Mouse (Mus musculus): ENCODE data around the gene Tpcn2.

Gene Tpcn2

GRCm38 (mm10) chr7:145147973-145148698 lies 135.7 kb downstream of the Tpcn2 start:
- DNase-seq, result no peak

GRCm38 (mm10) chr7:145146252-145146930 lies 137.4 kb downstream of the Tpcn2 start:
- no peak for DNase-seq

- no peak for DNase-seq
Measured at GRCm38 (mm10) chr7:145143502-145144070, 140.2 kb downstream of the Tpcn2 start.

GRCm38 (mm10) chr7:145140656-145141055 lies 143.2 kb downstream of the Tpcn2 start:
- DNase-seq, result no peak

- DNase-seq, result no peak
Measured at GRCm38 (mm10) chr7:145139576-145139975, 144.2 kb downstream of the Tpcn2 start.

DNA sequence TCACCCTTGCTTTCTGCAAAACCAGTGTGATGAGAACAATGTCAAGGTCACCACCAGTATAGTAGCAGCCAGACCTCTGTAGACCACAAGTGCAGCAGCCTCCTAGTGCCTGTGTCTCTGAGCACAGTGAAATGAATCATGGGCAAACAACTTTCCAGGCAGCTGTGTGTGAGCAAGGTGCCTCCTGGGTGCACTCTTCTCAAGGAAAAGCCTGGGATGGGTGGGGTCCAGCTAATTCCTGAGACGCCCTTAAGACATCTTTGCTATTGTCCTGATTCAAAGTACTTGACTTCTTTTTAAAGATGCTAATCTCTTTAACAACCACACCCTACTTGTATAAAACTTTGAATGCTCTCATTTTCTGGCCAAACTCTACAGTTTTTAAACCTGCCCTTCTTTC lies 144.7 kb downstream of the Tpcn2 start:
- no peak for DNase-seq

DNA sequence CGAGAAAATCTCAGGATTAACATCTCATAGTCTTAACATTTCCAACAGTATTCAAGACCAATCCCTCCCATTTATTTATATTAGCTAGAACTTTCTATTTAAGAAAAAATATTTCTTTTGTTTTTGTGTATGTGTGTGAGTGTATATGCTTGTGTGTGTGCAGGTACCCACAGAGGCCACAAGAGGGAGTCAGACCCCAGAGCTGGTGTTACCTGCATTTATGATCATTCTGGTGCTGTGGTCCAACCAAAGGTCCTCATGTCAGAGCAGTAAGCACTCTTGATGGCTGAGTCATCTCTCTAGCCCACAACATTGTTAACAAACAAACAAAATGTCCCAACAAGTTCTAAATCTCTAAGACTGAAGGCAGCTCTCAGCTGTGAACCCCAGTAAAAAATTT lies 145.9 kb downstream of the Tpcn2 start:
- no peak for DNase-seq

DNA sequence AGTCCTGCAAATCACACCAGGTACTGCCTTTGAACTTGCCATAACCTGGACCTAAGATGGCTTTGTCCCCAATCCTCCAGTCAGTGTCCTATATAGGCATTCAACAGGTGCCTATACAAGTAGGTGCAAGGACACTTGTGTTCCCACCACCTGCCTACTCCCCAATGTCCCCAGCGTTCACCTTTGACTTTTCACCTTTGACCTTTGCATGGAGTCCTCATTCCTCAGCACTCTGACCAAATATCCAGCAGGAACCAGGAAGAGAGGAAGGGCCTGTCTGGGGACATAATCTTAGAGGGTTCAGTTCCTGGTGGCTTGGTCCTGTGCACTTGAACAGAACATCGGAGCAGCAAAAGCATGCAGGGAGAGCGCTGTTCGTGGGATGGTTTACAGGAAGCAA lies 147.0 kb downstream of the Tpcn2 start:
- no peak for DNase-seq
